Mouse (Mus musculus) lung, postnatal 0 days (tissue): ENCODE measurements around the gene Tgfbr2. TPM values are rescaled to one million over a fixed set of nuclear protein-coding genes. Genes with fewer than 3 reads are reported as not detected.

ENCODE experiments used
- ATAC-seq: fragments of 200-750 bp; cut with Nextera tagmentation; 2 replicates; pipeline ENCODE4 v1.8.0; 2017; ENCODE audit warnings: moderate library complexity
- DNase-seq: peaks from one replicate; pipeline ENCODE4 v3.0.0-alpha.2; 2016; ENCODE audit warnings: low spot score
- H3K27ac ChIP-seq: fragments of 300-500 bp; sonication (generic); 2 replicates; pipeline ENCODE4 v1.5.1; 2014; ENCODE audit warnings: antibody characterized with exemption, mild to moderate bottlenecking, low read length, mixed read lengths
- H3K27me3 ChIP-seq: fragments of 300-500 bp; sonication (generic); replicated peaks from 2 replicates; pipeline ENCODE4 v1.6.1; 2014; ENCODE audit warnings: low read length, mixed read lengths; ENCODE audit not compliant: insufficient read depth
- H3K36me3 ChIP-seq: fragments of 300-500 bp; sonication (generic); 2 replicates; pipeline ENCODE4 v1.6.1; 2014; ENCODE audit warnings: low read length, mixed read lengths; ENCODE audit not compliant: insufficient read depth
- H3K4me1 ChIP-seq: fragments of 300-500 bp; sonication (generic); 2 replicates; pipeline ENCODE4 v1.6.1; 2014; ENCODE audit warnings: antibody characterized with exemption, low read depth, low read length, mixed read lengths; ENCODE audit not compliant: insufficient read depth
- H3K4me2 ChIP-seq: fragments of 300-500 bp; sonication (generic); replicated peaks from 2 replicates; pipeline ENCODE4 v1.6.1; 2014; ENCODE audit warnings: low read depth, mild to moderate bottlenecking, low read length, moderate library complexity, mixed read lengths
- H3K4me3 ChIP-seq: fragments of 300-500 bp; sonication (generic); 2 replicates; pipeline ENCODE4 v1.5.1; 2014; ENCODE audit warnings: low read depth, low read length
- H3K9ac ChIP-seq: fragments of 300-500 bp; sonication (generic); replicated peaks from 2 replicates; pipeline ENCODE4 v1.6.1; 2014; ENCODE audit warnings: low read depth, mild to moderate bottlenecking
- H3K9me3 ChIP-seq: fragments of 300-500 bp; sonication (generic); 2 replicates; pipeline ENCODE4 v1.6.1; 2016; ENCODE audit warnings: low read length, mixed read lengths
- CTCF ChIP-seq: IDR thresholded peaks from 2 replicates; pipeline ENCODE4 v1.5.1; 2016; ENCODE audit warnings: antibody characterized with exemption, mild to moderate bottlenecking
- EP300 ChIP-seq: IDR thresholded peaks from 2 replicates; pipeline ENCODE4 v1.6.1; 2016; ENCODE audit warnings: antibody characterized with exemption, mild to moderate bottlenecking, control low read depth
- WGBS: fragments of 180-500 bp; shearing (Covaris S2); extraction: QIAGEN DNeasy Blood & Tissue Kit; methylation state at CpG from one replicate; pipeline ENCODE4 v1.1.7; 2014; 5-methylcytosine and 5-hydroxymethylcytosine counted together
- polyA plus RNA-seq: library from polyadenylated mRNA; unstranded; fragments of >200 nt; fragmentation: Nextera tagmentation; extraction: Ambion mirVana; gene quantifications from 2 replicates; pipeline ENCODE4 v1.2.1, GENCODE M21; 2015

The Tgfbr2 gene
- polyA plus RNA-seq, 1 experiment from 2014 or later = 68.0 TPM

- peak; percentile 65; the same call in 1 of the 2 replicates for TF ChIP-seq EP300
- no peak for TF ChIP-seq CTCF
- no peak overlapping the region for H3K4me3 ChIP-seq
- H3K4me1 ChIP-seq = peaks cover 6% of the 10 kb centered on the region; the same call in 1 of the 2 replicates
- no peak overlapping the region for H3K4me2 ChIP-seq
- peak; percentile 64 for DNase-seq
- ATAC-seq = peak; percentile 80
- no peak overlapping the region for H3K27ac ChIP-seq
- H3K27me3 ChIP-seq = no peaks in the 10 kb centered on the region
- WGBS = 43% methylated on average over 8 of the region's 8 CpGs
- H3K36me3 ChIP-seq = no peaks in the 10 kb centered on the region
- H3K9me3 ChIP-seq = no peaks in the 10 kb centered on the region
- H3K9ac ChIP-seq = no peak overlapping the region
Measured at GRCm38 (mm10) chr9:116212915-116213619, 37.9 kb upstream of the Tgfbr2 start.

DNA sequence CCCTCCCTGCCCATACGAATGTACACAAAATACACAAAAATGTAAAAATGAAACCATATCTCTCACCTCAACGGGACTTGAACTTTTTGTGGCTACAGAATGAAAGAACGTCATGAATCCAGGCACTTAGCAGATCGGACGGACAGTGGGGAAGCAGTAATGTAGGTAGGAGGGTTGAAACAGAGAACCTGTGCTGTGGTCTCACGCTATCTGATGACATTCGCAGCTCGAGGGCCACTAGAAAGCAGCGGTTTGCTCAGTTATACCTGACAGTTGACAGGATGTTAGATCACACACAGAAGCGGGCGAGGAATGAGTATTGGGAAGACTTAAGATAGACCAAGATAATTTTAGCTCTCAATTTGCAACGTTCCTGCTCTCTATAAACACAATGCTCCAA, 36.9 kb upstream of the Tgfbr2 start:
- Histone ChIP-seq H3K4me1 (peaks cover 6% of the 10 kb centered on the region; the same call in 1 of the 2 replicates), H3K36me3 (no peaks in the 10 kb centered on the region), H3K27me3 (no peaks in the 10 kb centered on the region), H3K27ac (no peak overlapping the region), H3K4me3 (no peak overlapping the region), H3K9ac (no peak overlapping the region), H3K9me3 (no peaks in the 10 kb centered on the region), H3K4me2 (no peak overlapping the region)
- WGBS = 50% methylated on average over 12 of the region's 12 CpGs
- no peak for DNase-seq
- ATAC-seq = no peak
- TF ChIP-seq CTCF = no peak
- TF ChIP-seq EP300 = no peak

DNA sequence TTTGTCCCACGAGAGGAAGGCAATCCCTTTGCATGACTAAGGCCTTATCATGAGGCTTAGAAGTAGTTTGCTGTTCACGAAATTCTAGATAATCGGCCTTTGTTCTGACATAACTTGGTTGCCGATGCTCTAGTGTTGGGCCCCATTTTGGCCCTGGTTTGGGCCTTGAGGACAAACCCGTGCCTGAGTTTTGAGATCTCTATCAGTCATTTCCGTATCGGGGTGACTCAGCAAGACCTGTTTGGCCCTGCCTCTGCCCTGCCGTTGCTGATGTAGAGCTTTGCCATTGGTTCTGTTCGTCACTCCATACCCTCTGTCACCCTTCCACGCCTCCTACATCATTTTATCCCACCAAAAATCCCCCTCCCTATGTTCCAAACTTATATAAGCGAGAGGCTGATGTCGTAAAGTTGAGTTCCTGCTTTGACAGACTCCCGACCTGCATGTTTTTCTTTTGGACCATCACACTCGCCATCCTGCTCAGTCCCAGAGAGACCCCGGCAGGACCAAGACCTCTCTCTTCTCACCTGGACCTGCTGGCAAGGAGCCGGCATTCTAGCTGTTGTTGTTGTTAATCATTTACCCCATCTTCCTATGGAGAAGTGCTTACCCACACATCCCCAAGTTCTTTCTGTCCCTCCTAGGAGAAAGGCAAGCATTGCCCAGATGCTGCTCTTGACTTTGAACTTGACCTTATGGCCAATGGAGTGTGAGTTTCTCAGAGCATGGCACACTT, 33.2 kb upstream of the Tgfbr2 start:
- H3K4me3 ChIP-seq = no peak overlapping the region
- DNase-seq (no peak), ATAC-seq (no peak)
- no peak overlapping the region for H3K27ac ChIP-seq
- no peaks in the 10 kb centered on the region for H3K9me3 ChIP-seq
- no peaks in the 10 kb centered on the region for H3K27me3 ChIP-seq
- no peak for TF ChIP-seq CTCF
- TF ChIP-seq EP300 = no peak
- no peak overlapping the region for H3K4me2 ChIP-seq
- H3K4me1 ChIP-seq = no peaks in the 10 kb centered on the region; the same call in 1 of the 2 replicates
- WGBS = 70% methylated on average over 16 of the region's 16 CpGs
- no peak overlapping the region for H3K9ac ChIP-seq
- no peaks in the 10 kb centered on the region for H3K36me3 ChIP-seq

DNA sequence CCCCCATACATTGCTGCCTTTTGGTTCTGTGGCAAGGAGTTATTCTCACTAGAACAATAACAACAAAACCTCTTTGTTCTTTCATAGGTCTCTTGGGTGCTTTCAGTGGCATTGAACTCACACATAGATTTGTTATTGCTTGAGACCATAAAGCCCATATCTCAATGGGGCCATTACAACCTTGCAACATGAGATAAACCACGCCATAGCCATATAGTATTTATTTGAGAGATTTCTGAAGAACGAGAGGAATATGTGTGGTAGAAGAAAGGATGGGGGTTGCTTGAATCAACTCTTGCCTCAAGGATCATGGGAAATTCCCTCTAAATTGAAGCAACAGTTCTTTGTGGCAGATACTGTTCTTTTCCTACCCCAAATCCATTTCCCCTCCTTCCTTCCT, 31.7 kb upstream of the Tgfbr2 start:
- no peak for DNase-seq
- 78% methylated on average over 2 of the region's 2 CpGs for WGBS
- Histone ChIP-seq H3K36me3 (no peaks in the 10 kb centered on the region), H3K9ac (no peak overlapping the region), H3K9me3 (no peaks in the 10 kb centered on the region), H3K4me3 (no peak overlapping the region), H3K27ac (no peak overlapping the region), H3K4me1 (no peaks in the 10 kb centered on the region), H3K4me2 (no peak overlapping the region), H3K27me3 (no peaks in the 10 kb centered on the region)
- TF ChIP-seq CTCF (no peak), EP300 (no peak)
- no peak for ATAC-seq

DNA sequence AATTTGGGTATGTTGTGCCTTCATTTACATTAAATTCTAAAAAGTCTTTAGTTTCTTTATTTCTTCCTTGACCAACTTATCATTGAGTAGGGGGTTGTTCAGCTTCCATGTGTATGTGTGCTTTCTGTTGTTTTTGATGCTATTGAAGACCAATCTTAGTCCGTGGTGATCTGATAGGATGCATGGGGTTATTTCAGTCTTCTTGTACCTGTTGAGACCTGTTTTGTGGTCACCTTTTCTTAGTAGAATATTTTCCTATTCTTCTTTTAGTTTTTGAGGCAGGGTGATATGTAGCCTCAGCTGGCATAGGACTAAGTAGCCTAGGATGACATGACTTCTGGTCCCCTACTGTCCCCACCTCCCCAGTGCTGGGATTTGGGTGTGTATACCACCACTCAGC, 28.5 kb upstream of the Tgfbr2 start:
- Histone ChIP-seq H3K4me2 (no peak overlapping the region), H3K4me1 (no peaks in the 10 kb centered on the region), H3K27ac (no peak overlapping the region), H3K9me3 (no peaks in the 10 kb centered on the region), H3K4me3 (no peak overlapping the region), H3K27me3 (no peaks in the 10 kb centered on the region), H3K9ac (no peak overlapping the region), H3K36me3 (no peaks in the 10 kb centered on the region)
- TF ChIP-seq CTCF (no peak), EP300 (no peak)
- WGBS = 100% methylated on average over 1 of the region's 1 CpGs
- no peak for DNase-seq
- ATAC-seq = no peak

- no peaks in the 10 kb centered on the region for H3K4me1 ChIP-seq
- H3K9me3 ChIP-seq = no peaks in the 10 kb centered on the region
- no peaks in the 10 kb centered on the region for H3K36me3 ChIP-seq
- no peak overlapping the region for H3K27ac ChIP-seq
- no peaks in the 10 kb centered on the region for H3K27me3 ChIP-seq
- H3K9ac ChIP-seq = no peak overlapping the region
- ATAC-seq (no peak), DNase-seq (peak; percentile 48)
- 14% methylated on average over 9 of the region's 9 CpGs for WGBS
- 0 out of 2 replicates have a peak, but pooled peaks have one; percentile 8 for TF ChIP-seq EP300
- no peak for TF ChIP-seq CTCF
- no peak overlapping the region for H3K4me2 ChIP-seq
- no peak overlapping the region for H3K4me3 ChIP-seq
Measured at GRCm38 (mm10) chr9:116199127-116199526, 24.0 kb upstream of the Tgfbr2 start.
